Mouse (Mus musculus) v-Abl transformed pro-B cells (cell line): ENCODE measurements around the gene Qser1.

ENCODE experiments used
- in situ Hi-C, 2 experiments: fragments of 400-800 bp; cut with MboI; formaldehyde crosslinking; loops; one replicate each; pipeline ENCODE4 v1.15.1; 2025; ENCODE audit not compliant: unreplicated experiment in 2 of 2

Qser1 gene

DNA sequence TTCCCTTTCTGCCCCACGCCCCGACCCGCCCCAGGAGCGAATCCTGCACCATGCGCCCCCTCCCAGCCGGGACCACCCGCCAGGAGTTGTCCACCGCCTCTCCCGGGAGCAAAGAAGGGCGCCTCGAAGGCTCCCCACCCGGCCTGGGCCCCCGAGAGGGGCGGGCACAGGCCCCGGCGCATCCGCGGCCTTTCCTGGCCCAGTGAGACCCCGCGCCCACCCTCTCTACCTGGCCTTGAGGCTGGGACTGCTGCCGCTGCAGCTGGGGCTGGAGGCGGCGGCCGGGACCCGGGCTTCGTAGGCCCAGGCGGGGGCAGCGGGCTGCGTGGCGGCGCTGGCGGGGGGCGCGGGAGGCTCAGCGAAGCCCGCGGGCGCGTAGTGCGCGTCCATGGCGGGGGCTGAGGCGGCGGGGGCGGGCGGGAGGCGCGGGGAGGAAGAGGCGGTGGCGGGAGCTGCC lies at the start of gene Qser1:
Qser1 (minus strand) TSS at position 390 of the 457 bp plus-strand sequence.
- in situ Hi-C loops, result no loop called here

GRCm38 (mm10) chr2:104864176-104864860 lies 47.8 kb upstream of the Qser1 start:
- in situ Hi-C loops, result loop anchor here in 1 of 2 experiments (25.0 kb wide), 2 partner anchors 727 to 1777 kb away; no protein-coding TSS in a partner anchor

DNA sequence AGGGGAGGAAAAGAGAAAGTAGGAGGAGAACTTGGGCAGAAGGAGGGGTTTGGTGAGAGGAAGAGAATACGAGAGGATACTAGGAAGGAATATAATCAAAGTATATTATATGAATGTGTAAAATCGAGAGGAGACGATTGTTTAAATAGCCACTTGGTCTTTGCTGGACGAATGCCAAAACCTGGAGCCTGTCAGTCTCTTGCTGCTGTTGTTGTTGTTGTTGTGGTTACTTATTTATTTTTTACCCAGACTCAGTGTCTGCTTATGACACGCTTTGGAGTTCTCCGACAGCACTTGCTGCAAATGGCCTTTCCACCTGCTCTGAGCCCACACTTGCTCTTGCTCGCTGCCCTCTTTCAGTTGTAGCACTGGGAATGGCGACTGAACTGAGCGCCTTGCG lies 43.9 kb upstream of the Qser1 start:
- in situ Hi-C loops, result loop anchor here in 1 of 2 experiments (25.0 kb wide), 2 partner anchors 723 to 1773 kb away; no protein-coding TSS in a partner anchor

DNA sequence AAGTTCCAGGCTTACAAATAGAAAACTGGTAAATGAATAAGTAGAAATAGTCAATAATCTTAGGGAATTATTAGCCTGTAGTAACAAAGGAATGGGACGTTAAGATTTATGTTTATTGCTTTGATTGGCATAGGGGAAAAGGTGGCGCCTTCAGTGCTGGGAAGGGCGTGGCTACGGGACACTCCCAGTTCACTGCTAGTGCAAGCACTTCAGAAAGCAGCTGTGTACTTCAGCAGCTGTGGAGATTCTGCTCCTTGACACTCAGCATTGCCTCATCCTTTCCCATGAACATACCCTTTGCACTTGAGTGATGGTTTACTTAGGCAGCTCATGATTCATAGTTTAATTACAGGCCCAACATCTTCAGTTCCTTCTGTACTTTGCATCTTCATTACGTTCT lies 42.5 kb upstream of the Qser1 start:
- in situ Hi-C loops, result loop anchor here in 1 of 2 experiments (25.0 kb wide), 2 partner anchors 722 to 1772 kb away; no protein-coding TSS in a partner anchor

GRCm38 (mm10) chr2:104858083-104858482 lies 41.5 kb upstream of the Qser1 start:
- in situ Hi-C loops, result loop anchor here in 1 of 2 experiments (25.0 kb wide), 2 partner anchors 721 to 1771 kb away; no protein-coding TSS in a partner anchor

- in situ Hi-C loops, result loop anchor here in 1 of 2 experiments (25.0 kb wide), 2 partner anchors 719 to 1769 kb away; no protein-coding TSS in a partner anchor
Measured at GRCm38 (mm10) chr2:104856218-104856617, 39.7 kb upstream of the Qser1 start.

DNA sequence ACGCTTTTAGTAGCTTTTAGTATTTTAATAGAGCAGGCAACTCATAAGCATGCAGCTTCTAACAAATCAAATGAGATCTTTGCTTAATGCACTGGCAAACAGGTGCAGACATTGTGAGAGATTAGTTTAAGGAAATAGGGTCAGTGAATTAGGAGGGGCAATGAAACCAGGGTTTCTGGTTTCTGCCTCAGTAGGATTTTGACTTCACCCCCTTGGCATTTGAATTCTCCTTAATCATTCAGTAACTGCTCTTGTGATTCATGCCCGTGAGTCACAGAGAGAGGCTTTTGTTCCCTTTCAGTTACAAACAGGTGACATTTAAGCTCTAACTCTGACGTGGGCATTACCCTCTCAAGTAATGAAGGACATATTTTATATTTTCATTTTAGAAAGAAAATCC lies 39.2 kb upstream of the Qser1 start:
- in situ Hi-C loops, result loop anchor here in 1 of 2 experiments (25.0 kb wide), 2 partner anchors 718 to 1768 kb away; no protein-coding TSS in a partner anchor

DNA sequence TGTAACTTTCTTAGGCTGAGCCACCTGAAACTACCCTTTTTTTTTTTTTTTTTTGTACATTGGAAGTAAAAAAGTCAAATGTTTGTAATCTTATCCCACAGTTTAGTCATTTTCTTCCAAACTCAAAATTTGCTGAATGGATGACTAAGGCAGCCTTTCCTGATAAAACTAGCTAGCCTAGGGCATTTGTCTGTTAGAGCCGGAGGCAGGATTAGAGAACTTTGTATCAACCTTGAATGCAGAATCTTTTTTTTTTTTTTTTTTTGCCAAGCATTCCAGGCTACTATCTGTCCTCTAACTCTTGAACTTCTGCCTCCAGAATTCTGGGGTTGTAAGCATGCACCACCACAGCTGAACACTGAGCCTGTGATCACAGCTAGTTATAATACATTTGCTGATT lies 38.3 kb upstream of the Qser1 start:
- in situ Hi-C loops, result loop anchor here in 1 of 2 experiments (25.0 kb wide), 2 partner anchors 718 to 1768 kb away; no protein-coding TSS in a partner anchor

- in situ Hi-C loops, result loop anchor here in 1 of 2 experiments (25.0 kb wide), 2 partner anchors 715 to 1765 kb away; no protein-coding TSS in a partner anchor
Measured at GRCm38 (mm10) chr2:104852546-104852945, 36.0 kb upstream of the Qser1 start.

- in situ Hi-C loops, result loop anchor here in 1 of 2 experiments (25.0 kb wide), 2 partner anchors 714 to 1764 kb away; no protein-coding TSS in a partner anchor
Measured at GRCm38 (mm10) chr2:104851686-104852085, 35.1 kb upstream of the Qser1 start.

- in situ Hi-C loops, result loop anchor here in 1 of 2 experiments (25.0 kb wide), 2 partner anchors 713 to 1763 kb away; no protein-coding TSS in a partner anchor
Measured at GRCm38 (mm10) chr2:104849991-104850359, 33.4 kb upstream of the Qser1 start.

DNA sequence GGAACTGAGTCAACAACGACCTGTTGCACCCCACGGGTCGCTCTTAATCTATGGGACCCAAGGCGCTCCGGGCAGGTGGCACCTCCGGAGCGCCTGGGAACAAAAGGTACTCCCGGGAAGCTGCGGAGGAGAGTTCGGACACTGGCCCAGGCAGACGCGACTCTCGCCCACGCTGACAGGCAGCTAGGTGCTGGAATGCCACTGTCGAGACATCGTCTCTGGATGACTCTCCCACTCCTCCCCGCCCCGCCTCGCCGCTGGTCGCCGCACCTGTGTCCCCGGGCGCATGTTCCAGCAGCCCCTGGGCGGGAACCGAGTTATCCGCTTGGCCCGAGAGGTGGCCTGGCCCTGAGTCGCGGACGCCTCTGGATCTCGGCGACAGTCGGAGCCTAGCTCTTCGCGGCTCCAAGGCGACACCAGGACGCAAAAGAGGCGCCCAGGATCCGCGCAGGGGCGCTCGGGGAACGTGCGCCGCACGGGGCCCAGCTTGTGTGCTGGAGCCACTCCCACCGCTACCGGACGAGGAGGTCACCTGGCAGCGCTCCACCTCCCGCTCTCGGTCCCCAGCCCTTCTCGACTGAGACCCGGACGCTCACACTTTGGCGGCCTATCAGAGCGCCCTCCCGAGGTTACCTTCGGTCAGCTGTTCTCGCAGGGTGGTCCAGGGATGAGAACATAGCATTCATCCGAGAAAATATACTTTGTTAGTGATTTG lies 32.9 kb upstream of the Qser1 start, which contains the start of gene Prrg4:
Prrg4 (minus strand) TSS at position 601 of the 715 bp plus-strand sequence.
- in situ Hi-C loops, result no loop called here

GRCm38 (mm10) chr2:104848235-104849161 lies 31.9 kb upstream of the Qser1 start:
- in situ Hi-C loops, result no loop called here

DNA sequence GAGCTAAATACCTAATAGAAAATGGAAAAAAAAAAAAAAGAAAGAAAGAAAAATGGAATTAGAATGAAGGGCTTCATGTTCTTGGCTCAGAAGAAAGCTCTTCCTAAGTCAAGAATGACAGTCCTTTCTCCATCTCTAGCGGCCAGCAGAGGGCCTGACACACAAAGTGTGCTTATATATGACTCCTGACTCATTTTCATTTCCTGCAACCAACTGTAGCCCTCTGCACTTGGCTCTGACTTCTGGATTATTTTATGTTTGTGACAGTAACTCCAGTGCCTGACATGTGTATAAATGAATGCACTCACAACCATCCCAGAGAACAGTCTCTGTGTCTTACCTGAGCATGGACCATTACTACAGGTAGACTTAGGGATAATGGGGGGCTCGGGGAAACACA lies 31.1 kb upstream of the Qser1 start:
- in situ Hi-C loops, result no loop called here

GRCm38 (mm10) chr2:104846638-104847414 lies 30.3 kb upstream of the Qser1 start:
- in situ Hi-C loops, result no loop called here

GRCm38 (mm10) chr2:104842559-104842958 lies 26.0 kb upstream of the Qser1 start:
- in situ Hi-C loops, result no loop called here

GRCm38 (mm10) chr2:104841736-104842135 lies 25.2 kb upstream of the Qser1 start:
- in situ Hi-C loops, result no loop called here

DNA sequence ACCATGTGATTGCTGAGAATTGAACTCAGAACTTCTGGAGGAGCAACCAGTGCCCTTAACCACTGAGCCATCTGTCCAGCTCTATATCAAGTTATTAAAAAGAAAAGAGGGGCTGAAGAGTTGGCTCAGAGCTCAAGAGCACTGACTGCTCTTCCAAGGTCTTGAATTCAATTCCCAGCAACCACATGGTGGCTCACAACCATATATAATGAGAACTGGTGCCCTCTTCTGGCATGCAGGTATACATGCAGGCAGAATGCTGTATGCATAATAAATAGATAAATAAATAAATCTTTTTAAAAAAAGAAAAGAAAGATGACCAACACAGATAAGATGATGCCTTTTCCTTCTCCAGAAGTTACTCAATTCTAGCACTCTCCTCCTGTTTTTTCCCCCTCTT lies 24.4 kb upstream of the Qser1 start:
- in situ Hi-C loops, result no loop called here

DNA sequence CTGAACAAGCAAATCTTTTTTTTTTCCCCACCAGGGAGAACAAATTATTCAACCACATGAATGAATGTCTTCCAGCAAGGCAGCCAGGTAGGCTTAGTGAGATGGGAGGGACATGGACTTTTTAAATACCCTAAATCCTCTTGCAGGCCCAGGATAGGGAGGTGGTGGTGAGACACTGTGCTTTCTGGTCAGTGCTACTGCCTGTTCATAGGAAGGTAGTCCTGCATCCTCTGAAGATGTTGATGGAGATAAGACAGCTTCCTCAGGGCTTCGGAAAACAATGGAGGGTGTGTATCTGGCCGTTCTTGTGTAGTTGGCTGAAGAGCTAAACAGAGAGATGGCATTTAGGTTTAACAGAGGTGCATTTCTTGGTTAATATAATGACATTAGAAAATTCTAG lies 15.9 kb upstream of the Qser1 start:
- in situ Hi-C loops, result no loop called here
